Mouse (Mus musculus) embryonic facial prominence, embryonic 11.5 days (tissue): ENCODE data around the gene Lama2. TPM values are rescaled to one million over a fixed set of nuclear protein-coding genes. Genes with fewer than 3 reads are reported as not detected.
A peak's percentile ranks its signal among the peaks of the same experiment; 100 is the strongest.

ENCODE experiments used
- ATAC-seq: fragments of 200-750 bp; cut with Nextera tagmentation; replicated peaks from 2 replicates; pipeline ENCODE4 v1.8.0; 2017; ENCODE audit warnings: low read depth; ENCODE audit not compliant: insufficient number of reproducible peaks, low FRiP score, low TSS enrichment
- DNase-seq: peaks from one replicate; pipeline ENCODE4 v3.0.0-alpha.2; 2015; ENCODE audit warnings: low spot score
- H3K27ac ChIP-seq: fragments of 300-500 bp; sonication (generic); replicated peaks from 2 replicates; pipeline ENCODE4 v1.5.1; 2014; ENCODE audit warnings: mild to moderate bottlenecking, low read depth, low read length, control low read depth
- H3K27me3 ChIP-seq: fragments of 300-500 bp; sonication (generic); 2 replicates; pipeline ENCODE4 v1.6.1; 2014; ENCODE audit warnings: mild to moderate bottlenecking, low read length, moderate library complexity, mixed read lengths; ENCODE audit not compliant: control insufficient read depth, insufficient read depth
- H3K36me3 ChIP-seq: fragments of 300-500 bp; sonication (generic); replicated peaks from 2 replicates; pipeline ENCODE4 v1.6.1; 2014; ENCODE audit warnings: low read depth, mild to moderate bottlenecking, low read length, moderate library complexity, mixed read lengths; ENCODE audit not compliant: control insufficient read depth, insufficient read depth
- H3K4me1 ChIP-seq: fragments of 300-500 bp; sonication (generic); 2 replicates; pipeline ENCODE4 v1.6.1; 2014; ENCODE audit warnings: low read length, mixed read lengths; ENCODE audit not compliant: control insufficient read depth, insufficient read depth
- H3K4me2 ChIP-seq: fragments of 300-500 bp; sonication (generic); 2 replicates; pipeline ENCODE4 v1.6.1; 2014; ENCODE audit warnings: low read depth, mild to moderate bottlenecking, control low read depth, low read length, moderate library complexity
- H3K4me3 ChIP-seq: fragments of 300-500 bp; sonication (generic); 2 replicates; pipeline ENCODE4 v1.5.1; 2014; ENCODE audit warnings: low read depth, low read length, control low read depth
- H3K9ac ChIP-seq: fragments of 300-500 bp; sonication (generic); replicated peaks from 2 replicates; pipeline ENCODE4 v1.6.1; 2014; ENCODE audit warnings: mild to moderate bottlenecking, control low read depth, low read length
- H3K9me3 ChIP-seq: fragments of 300-500 bp; sonication (generic); replicated peaks from 2 replicates; pipeline ENCODE4 v1.6.1; 2016; ENCODE audit warnings: mild to moderate bottlenecking, low read length, inconsistent platforms, mixed read lengths; ENCODE audit not compliant: control insufficient read depth
- WGBS: fragments of 180-500 bp; shearing (Covaris S2); extraction: QIAGEN DNeasy Blood & Tissue Kit; methylation state at CpG from one replicate; pipeline ENCODE4 v1.1.7; 2014; 5-methylcytosine and 5-hydroxymethylcytosine counted together
- polyA plus RNA-seq: library from polyadenylated mRNA; unstranded; fragments of >200 nt; fragmentation: Nextera tagmentation; extraction: Ambion mirVana; gene quantifications from 2 replicates; pipeline ENCODE4 v1.2.1, GENCODE M21; 2014

Gene Lama2
- polyA plus RNA-seq, 1 experiment from 2014 or later: 12.1 TPM

DNA sequence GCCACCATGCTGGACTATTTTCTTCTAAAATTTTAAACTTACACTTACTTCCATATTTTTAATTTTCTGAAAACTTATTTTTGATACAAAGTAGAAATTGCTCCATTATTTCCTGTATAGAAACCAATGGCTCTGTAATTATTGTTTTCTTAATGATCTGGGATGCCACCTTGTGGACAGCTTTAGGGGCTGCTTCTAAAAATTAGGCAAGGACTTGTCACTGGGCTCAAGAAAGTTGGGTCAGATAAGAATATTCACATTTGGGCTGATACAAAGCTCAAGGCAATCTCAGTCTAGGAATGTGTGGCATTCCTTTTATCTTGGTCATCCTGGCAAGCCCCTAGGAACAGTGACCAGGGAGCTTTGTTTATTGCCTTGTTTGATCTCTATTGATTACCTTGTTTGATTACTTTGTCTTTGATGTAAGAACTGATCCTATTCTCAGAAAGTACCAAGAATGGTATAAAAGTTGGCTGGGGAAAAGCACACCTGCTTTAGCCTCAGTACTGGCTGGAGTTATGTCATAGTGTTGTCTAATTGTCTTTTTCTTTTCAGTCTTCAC, 606.7 kb downstream of the Lama2 start:
- H3K4me1 ChIP-seq: no peaks in the 10 kb centered on the region
- no peak overlapping the region for H3K27ac ChIP-seq
- no peaks in the 10 kb centered on the region for H3K9me3 ChIP-seq
- no peak overlapping the region for H3K9ac ChIP-seq
- H3K4me2 ChIP-seq: no peak overlapping the region
- H3K36me3 ChIP-seq: no peaks in the 10 kb centered on the region
- no peaks in the 10 kb centered on the region for H3K27me3 ChIP-seq
- ATAC-seq (no peak), DNase-seq (no peak)
- H3K4me3 ChIP-seq: no peak overlapping the region

DNA sequence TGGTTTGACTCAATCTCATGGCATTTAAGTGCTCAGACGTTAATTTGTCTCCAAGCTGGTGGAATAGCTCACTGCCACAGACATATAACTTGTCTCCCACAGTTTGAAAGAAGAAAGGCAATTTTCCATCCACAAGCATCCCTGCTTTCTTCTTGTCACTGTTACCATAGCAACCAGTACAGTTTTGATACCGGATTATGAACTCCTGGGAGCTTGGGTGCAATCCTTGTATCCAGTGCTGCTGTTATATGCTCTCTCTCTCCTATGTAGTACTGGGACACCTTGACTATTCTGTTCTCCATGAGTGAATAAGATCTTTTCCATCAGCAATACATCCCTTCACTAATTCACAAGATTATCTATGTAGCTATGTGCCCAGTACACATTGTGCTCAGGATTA, 612.2 kb downstream of the Lama2 start:
- no peak for ATAC-seq
- H3K36me3 ChIP-seq: no peaks in the 10 kb centered on the region
- 80% methylated on average over 2 of the region's 2 CpGs for WGBS
- H3K4me2 ChIP-seq: no peak overlapping the region
- no peaks in the 10 kb centered on the region for H3K9me3 ChIP-seq
- H3K4me3 ChIP-seq: no peak overlapping the region
- no peak for DNase-seq
- H3K9ac ChIP-seq: no peak overlapping the region
- no peaks in the 10 kb centered on the region for H3K27me3 ChIP-seq
- H3K4me1 ChIP-seq: no peaks in the 10 kb centered on the region
- no peak overlapping the region for H3K27ac ChIP-seq

DNA sequence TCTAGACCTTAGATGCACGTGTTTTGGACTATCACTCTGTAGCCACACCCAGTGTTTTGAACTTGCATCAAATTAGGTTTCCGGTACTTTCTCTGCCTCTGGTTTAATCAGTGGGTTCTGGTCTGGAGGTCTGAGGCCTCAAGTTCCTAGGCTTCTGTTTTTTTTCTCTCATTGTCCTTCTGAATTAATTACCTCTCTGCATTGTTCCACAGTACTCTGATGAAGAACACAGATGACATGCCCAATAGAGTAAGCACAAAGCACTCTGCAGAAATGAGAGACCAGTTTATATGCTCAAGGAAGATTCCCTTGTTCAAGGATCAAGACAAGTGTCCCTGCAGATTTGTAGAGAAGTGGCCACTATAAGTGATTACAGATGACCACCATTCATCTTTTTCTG, 613.8 kb downstream of the Lama2 start:
- ATAC-seq (no peak), DNase-seq (no peak)
- Histone ChIP-seq H3K27me3 (no peaks in the 10 kb centered on the region), H3K27ac (no peak overlapping the region), H3K4me1 (no peaks in the 10 kb centered on the region), H3K4me3 (no peak overlapping the region), H3K36me3 (no peaks in the 10 kb centered on the region), H3K4me2 (no peak overlapping the region), H3K9me3 (no peaks in the 10 kb centered on the region), H3K9ac (no peak overlapping the region)
- 69% methylated on average over 2 of the region's 2 CpGs for WGBS

DNA sequence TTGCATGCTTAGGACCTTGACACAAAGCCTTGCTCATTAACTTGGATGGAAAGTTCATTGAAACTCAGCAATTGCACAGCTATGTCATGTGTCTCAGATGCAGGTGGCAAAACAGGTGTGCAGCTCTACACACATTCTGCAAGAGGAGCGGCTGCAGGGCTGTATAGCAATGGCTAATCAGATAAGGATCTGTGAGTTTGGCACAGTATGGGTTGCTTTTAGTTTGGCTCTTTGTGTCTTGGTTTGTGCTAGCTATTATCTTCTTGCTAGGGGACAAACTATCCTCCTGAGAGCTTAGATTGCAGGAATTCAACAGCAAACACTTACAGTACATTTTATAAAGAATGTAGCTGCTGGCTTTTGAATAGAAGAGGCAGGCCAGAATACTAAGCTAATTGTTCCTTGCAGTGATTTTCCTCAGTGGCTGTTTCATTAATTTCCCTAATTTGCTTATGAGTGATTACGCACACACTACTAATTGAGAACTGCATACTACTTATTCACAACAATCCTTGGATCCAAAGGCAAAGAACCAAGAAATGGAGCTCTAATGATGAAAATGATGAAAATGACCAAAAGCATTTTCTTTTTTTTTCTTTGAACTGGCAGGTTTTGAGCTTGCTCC, 617.9 kb downstream of the Lama2 start:
- H3K9ac ChIP-seq: no peak overlapping the region
- no peak for DNase-seq
- 89% methylated on average over 2 of the region's 2 CpGs for WGBS
- H3K36me3 ChIP-seq: no peaks in the 10 kb centered on the region
- no peaks in the 10 kb centered on the region for H3K27me3 ChIP-seq
- no peak overlapping the region for H3K4me3 ChIP-seq
- no peak for ATAC-seq
- H3K27ac ChIP-seq: no peak overlapping the region
- H3K4me1 ChIP-seq: no peaks in the 10 kb centered on the region
- H3K4me2 ChIP-seq: no peak overlapping the region
- no peaks in the 10 kb centered on the region for H3K9me3 ChIP-seq

DNA sequence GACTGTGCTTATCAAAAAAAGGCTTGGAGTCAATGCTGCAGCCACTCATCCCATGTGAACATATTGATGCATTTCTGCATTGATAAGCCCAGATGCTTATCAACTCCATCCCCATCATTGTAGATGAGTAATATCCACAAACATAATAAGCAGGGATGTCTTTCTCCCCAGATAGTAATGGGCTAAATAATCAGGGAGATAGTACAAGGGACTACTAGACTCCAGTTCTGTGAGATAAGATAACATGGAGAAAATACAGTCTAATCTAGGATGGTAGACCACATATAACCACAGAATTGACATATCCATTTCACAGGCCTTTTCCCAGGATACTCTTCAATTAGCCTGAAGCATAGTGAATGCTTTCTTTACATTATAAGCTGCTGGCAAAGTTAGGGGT, 622.9 kb downstream of the Lama2 start:
- Histone ChIP-seq H3K27ac (no peak overlapping the region), H3K9ac (no peak overlapping the region), H3K4me2 (no peak overlapping the region), H3K4me1 (no peaks in the 10 kb centered on the region), H3K36me3 (no peaks in the 10 kb centered on the region), H3K4me3 (no peak overlapping the region), H3K9me3 (no peaks in the 10 kb centered on the region), H3K27me3 (no peaks in the 10 kb centered on the region)
- no peak for ATAC-seq
- no peak for DNase-seq

DNA sequence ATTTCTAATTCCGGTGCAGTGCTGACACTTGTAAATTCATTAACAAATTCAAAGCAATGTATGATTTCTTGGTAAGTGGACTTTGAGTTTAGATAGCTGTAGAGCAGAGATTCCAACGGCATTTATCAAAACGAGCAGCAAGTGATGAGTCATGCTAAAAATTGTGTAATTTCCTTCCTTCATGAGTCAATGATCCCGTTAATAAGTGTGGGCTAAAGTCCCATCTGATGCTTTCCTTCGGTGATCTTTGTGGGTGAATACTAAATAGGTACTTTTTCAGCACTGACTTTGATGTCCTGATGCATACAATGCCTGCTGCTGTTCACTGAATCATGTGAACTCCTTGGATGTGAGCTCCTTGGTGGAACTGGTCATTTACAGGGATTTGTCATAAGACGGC, 623.6 kb downstream of the Lama2 start:
- Histone ChIP-seq H3K9me3 (no peaks in the 10 kb centered on the region), H3K27me3 (no peaks in the 10 kb centered on the region), H3K9ac (no peak overlapping the region), H3K4me3 (no peak overlapping the region), H3K27ac (no peak overlapping the region), H3K4me1 (no peaks in the 10 kb centered on the region), H3K4me2 (no peak overlapping the region), H3K36me3 (no peaks in the 10 kb centered on the region)
- 81% methylated on average over 6 of the region's 6 CpGs for WGBS
- DNase-seq (no peak), ATAC-seq (no peak)

DNA sequence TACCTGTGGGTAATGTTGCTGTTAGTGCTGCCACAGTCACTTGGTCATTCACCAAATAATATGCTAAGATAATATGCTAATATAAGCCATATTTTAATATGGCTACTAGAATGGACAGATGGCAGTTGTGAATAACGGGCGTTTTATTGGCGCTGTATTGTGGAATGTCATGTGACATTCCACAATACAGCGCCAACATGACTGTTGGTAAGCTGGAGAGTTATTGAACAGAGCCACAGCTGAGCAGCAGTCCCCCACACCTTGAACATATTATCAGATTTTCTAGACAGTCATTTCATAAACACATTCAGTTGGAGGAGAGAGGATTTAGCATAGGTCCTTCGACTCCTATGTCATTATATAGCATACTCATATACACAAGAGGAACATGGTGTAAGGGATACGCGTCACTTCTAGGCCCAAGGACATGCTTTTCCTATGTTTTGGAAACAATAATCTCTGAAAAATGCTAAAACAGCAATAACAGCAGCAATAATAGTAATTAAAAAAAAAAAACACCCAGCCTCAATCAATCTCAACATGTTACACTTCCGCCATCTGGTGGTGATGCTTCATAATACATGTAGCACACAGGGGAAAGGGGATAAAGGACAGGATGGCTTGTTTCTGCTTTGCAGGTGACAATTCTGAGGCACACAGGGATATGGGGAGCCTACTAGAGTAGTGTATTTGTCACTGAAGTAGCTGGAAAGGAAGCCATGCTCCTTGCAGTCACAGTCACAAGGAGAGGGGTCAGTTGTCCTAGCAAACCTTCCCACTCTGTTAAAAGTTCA, 624.2 kb downstream of the Lama2 start:
- 77% methylated on average over 8 of the region's 8 CpGs for WGBS
- no peak overlapping the region for H3K27ac ChIP-seq
- DNase-seq: peak; percentile 73
- no peak overlapping the region for H3K4me2 ChIP-seq
- no peaks in the 10 kb centered on the region for H3K9me3 ChIP-seq
- H3K36me3 ChIP-seq: no peaks in the 10 kb centered on the region
- H3K4me1 ChIP-seq: no peaks in the 10 kb centered on the region
- no peak overlapping the region for H3K9ac ChIP-seq
- no peaks in the 10 kb centered on the region for H3K27me3 ChIP-seq
- no peak overlapping the region for H3K4me3 ChIP-seq
- no peak for ATAC-seq

DNA sequence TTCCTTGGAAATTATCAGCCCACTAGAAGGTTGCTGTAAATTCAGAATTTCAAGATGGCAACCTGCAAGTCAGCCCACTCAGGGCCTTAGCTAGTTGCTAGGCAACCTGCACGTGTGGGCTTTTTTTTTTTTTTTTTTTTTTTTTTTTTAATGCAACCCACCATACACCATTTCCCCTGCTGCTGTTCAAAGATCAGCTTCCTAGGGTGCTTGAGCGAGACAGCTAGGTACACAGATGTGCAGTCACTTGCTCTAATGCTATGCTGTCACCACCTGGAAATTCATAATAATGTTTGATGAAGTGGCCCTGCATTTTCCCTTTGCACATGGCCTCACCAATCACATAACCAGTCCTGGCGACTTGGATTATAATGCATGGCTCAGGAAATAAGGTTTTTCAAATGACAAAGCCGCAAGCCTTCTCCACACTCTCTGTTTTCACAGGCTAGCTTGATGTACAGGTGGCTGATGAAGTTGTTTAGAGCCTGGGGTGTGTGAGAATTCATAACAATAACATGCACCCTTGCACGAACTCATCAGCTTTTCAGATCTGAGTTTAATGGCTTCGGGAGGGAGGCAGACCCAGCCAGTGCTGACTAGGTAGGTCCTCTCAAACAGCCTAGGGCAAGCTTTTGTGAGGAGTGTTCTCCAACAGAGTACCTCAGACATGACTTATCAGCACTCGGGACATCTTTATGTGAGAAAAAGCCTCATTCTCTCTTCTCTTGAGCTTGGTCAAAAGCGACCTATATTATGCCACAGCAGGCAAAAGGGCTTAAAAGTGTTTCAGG, 625.4 kb downstream of the Lama2 start:
- Histone ChIP-seq H3K4me1 (no peaks in the 10 kb centered on the region), H3K4me3 (no peak overlapping the region), H3K27me3 (no peaks in the 10 kb centered on the region), H3K27ac (no peak overlapping the region), H3K9me3 (no peaks in the 10 kb centered on the region), H3K4me2 (no peak overlapping the region), H3K36me3 (no peaks in the 10 kb centered on the region), H3K9ac (no peak overlapping the region)
- ATAC-seq: no peak
- DNase-seq: no peak
- WGBS: 78% methylated on average over 8 of the region's 8 CpGs
